Mouse (Mus musculus) hindbrain, embryonic 11.5 days (tissue): Measurements from ENCODE around the gene Efcab9. TPM values are rescaled to one million over a fixed set of nuclear protein-coding genes. Genes with fewer than 3 reads are reported as not detected.

Experiments
- ATAC-seq: fragments of 200-750 bp; cut with Nextera tagmentation; 2 replicates; pipeline ENCODE4 v1.8.0; 2017; ENCODE audit warnings: mild to moderate bottlenecking, moderate TSS enrichment, moderate library complexity; ENCODE audit not compliant: low FRiP score
- DNase-seq: peaks from one replicate; pipeline ENCODE4 v3.0.0-alpha.2; 2015; ENCODE audit warnings: low spot score
- H3K27ac ChIP-seq: fragments of 300-500 bp; sonication (generic); 2 replicates; pipeline ENCODE4 v1.5.1; 2014; ENCODE audit warnings: mild to moderate bottlenecking, low read depth, low read length
- H3K27me3 ChIP-seq: fragments of 300-500 bp; sonication (generic); 2 replicates; pipeline ENCODE4 v1.6.1; 2014; ENCODE audit warnings: mild to moderate bottlenecking, low read length, moderate library complexity, mixed read lengths; ENCODE audit not compliant: control insufficient read depth, insufficient read depth
- H3K36me3 ChIP-seq: fragments of 300-500 bp; sonication (generic); 2 replicates; pipeline ENCODE4 v1.6.1; 2014; ENCODE audit warnings: mild to moderate bottlenecking, low read length, moderate library complexity, mixed read lengths; ENCODE audit not compliant: control insufficient read depth, insufficient read depth
- H3K4me1 ChIP-seq: fragments of 300-500 bp; sonication (generic); replicated peaks from 2 replicates; pipeline ENCODE4 v1.6.1; 2014; ENCODE audit warnings: low read length, mixed read lengths; ENCODE audit not compliant: control insufficient read depth, insufficient read depth
- H3K4me2 ChIP-seq: fragments of 300-500 bp; sonication (generic); replicated peaks from 2 replicates; pipeline ENCODE4 v1.6.1; 2014; ENCODE audit warnings: mild to moderate bottlenecking, low read depth, low read length
- H3K4me3 ChIP-seq: fragments of 300-500 bp; sonication (generic); 2 replicates; pipeline ENCODE4 v1.5.1; 2014; ENCODE audit warnings: low read depth, low read length
- H3K9ac ChIP-seq: fragments of 300-500 bp; sonication (generic); 2 replicates; pipeline ENCODE4 v1.6.1; 2014; ENCODE audit warnings: low read depth, low read length
- H3K9me3 ChIP-seq: fragments of 300-500 bp; sonication (generic); 2 replicates; pipeline ENCODE4 v1.6.1; 2016; ENCODE audit warnings: low read length; ENCODE audit not compliant: control insufficient read depth
- WGBS: fragments of 180-500 bp; shearing (Covaris S2); extraction: QIAGEN DNeasy Blood & Tissue Kit; methylation state at CpG from one replicate; pipeline ENCODE4 v1.1.7; 2014; 5-methylcytosine and 5-hydroxymethylcytosine counted together
- polyA plus RNA-seq: library from polyadenylated mRNA; unstranded; fragments of >200 nt; fragmentation: Nextera tagmentation; extraction: Ambion mirVana; gene quantifications from 2 replicates; pipeline ENCODE4 v1.2.1, GENCODE M21; 2014

Gene Efcab9
- polyA plus RNA-seq, 1 experiment from 2014 or later: 0.28 TPM

GRCm38 (mm10) chr11:32560015-32560770, 28.3 kb upstream of the Efcab9 start:
- Histone ChIP-seq H3K36me3 (no peaks in the 10 kb centered on the region), H3K9ac (no peak overlapping the region), H3K4me1 (no peaks in the 10 kb centered on the region; the same call in 1 of the 2 replicates), H3K4me2 (no peak overlapping the region), H3K27ac (no peak overlapping the region), H3K27me3 (no peaks in the 10 kb centered on the region), H3K9me3 (no peaks in the 10 kb centered on the region), H3K4me3 (no peak overlapping the region)
- 76% methylated on average over 12 of the region's 12 CpGs for WGBS
- DNase-seq (no peak), ATAC-seq (no peak)

DNA sequence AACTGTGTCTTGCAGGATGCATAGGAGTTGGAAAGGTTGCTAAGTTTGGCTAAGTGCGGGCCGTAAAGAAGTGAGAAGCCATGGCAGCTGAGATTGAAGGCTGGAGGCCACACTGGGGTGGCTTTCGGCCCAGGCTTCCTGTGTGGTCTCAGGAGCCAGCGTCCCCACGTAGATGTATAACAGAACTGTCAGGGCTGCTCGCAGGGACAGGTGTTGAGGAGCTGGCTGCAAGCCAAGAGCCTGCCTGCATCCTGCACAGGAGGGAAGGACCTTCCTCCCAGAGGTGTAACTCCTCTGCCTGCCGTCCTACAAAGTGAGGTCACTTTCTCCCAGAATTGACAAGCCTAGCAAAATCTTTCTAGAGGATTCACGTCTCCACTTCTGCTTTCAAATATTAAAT, 26.8 kb upstream of the Efcab9 start:
- H3K4me2 ChIP-seq: no peak overlapping the region
- ATAC-seq (no peak), DNase-seq (no peak)
- no peak overlapping the region for H3K4me3 ChIP-seq
- H3K27me3 ChIP-seq: no peaks in the 10 kb centered on the region
- no peaks in the 10 kb centered on the region for H3K9me3 ChIP-seq
- H3K9ac ChIP-seq: no peak overlapping the region
- no peak overlapping the region for H3K27ac ChIP-seq
- no peaks in the 10 kb centered on the region; the same call in 1 of the 2 replicates for H3K4me1 ChIP-seq
- WGBS: 73% methylated on average over 8 of the region's 8 CpGs
- no peaks in the 10 kb centered on the region for H3K36me3 ChIP-seq

GRCm38 (mm10) chr11:32558026-32558425, 26.1 kb upstream of the Efcab9 start:
- Histone ChIP-seq H3K4me1 (no peaks in the 10 kb centered on the region), H3K27ac (no peak overlapping the region), H3K27me3 (no peaks in the 10 kb centered on the region), H3K4me3 (no peak overlapping the region), H3K9ac (no peak overlapping the region), H3K9me3 (no peaks in the 10 kb centered on the region), H3K4me2 (no peak overlapping the region), H3K36me3 (no peaks in the 10 kb centered on the region)
- DNase-seq (no peak), ATAC-seq (no peak)
- WGBS: 96% methylated on average over 4 of the region's 4 CpGs

GRCm38 (mm10) chr11:32556333-32556990, 24.6 kb upstream of the Efcab9 start:
- WGBS: 77% methylated on average over 10 of the region's 10 CpGs
- DNase-seq: no peak

DNA sequence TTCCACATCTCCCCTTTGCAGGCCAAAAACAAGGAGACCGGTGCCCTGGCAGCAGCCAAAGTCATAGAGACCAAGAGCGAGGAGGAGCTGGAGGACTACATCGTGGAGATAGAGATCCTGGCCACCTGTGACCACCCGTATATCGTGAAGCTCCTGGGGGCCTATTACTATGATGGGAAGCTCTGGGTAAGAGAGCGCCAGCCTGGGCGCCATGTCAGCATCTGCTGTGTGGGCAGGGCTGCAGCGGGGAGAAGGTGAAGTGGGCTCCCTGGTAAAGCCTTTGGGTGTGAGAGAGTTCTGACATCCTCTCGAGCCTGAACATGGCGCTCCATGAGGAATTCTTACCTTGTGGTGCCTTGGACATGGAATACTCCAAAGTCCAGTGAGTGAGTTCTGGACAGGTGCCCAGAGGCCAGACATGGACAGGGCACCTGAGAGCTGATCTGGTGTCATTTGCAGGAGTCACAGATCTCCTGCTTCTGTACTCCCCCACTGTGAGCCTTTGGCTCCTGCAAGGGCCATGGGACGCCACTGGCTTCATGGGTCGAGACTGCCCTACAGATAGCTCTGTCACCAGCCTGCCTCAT, 23.3 kb upstream of the Efcab9 start:
- 91% methylated on average over 12 of the region's 12 CpGs for WGBS
- Histone ChIP-seq H3K27me3 (no peaks in the 10 kb centered on the region), H3K9me3 (no peaks in the 10 kb centered on the region), H3K36me3 (no peaks in the 10 kb centered on the region), H3K27ac (no peak overlapping the region), H3K4me1 (peaks cover 5% of the 10 kb centered on the region), H3K9ac (no peak overlapping the region), H3K4me3 (no peak overlapping the region), H3K4me2 (no peak overlapping the region)
- no peak for DNase-seq
- ATAC-seq: no peak

More at GRCm38 (mm10) chr11:32556333-32556990, 24.6 kb upstream of the Efcab9 start:
- no peak for ATAC-seq
- H3K36me3 ChIP-seq: no peaks in the 10 kb centered on the region
- H3K9ac ChIP-seq: no peak overlapping the region
- H3K27ac ChIP-seq: no peak overlapping the region
- H3K4me3 ChIP-seq: no peak overlapping the region
- H3K27me3 ChIP-seq: no peaks in the 10 kb centered on the region
- peaks cover 3% of the 10 kb centered on the region for H3K4me1 ChIP-seq
- H3K4me2 ChIP-seq: no peak overlapping the region
- no peaks in the 10 kb centered on the region for H3K9me3 ChIP-seq

DNA sequence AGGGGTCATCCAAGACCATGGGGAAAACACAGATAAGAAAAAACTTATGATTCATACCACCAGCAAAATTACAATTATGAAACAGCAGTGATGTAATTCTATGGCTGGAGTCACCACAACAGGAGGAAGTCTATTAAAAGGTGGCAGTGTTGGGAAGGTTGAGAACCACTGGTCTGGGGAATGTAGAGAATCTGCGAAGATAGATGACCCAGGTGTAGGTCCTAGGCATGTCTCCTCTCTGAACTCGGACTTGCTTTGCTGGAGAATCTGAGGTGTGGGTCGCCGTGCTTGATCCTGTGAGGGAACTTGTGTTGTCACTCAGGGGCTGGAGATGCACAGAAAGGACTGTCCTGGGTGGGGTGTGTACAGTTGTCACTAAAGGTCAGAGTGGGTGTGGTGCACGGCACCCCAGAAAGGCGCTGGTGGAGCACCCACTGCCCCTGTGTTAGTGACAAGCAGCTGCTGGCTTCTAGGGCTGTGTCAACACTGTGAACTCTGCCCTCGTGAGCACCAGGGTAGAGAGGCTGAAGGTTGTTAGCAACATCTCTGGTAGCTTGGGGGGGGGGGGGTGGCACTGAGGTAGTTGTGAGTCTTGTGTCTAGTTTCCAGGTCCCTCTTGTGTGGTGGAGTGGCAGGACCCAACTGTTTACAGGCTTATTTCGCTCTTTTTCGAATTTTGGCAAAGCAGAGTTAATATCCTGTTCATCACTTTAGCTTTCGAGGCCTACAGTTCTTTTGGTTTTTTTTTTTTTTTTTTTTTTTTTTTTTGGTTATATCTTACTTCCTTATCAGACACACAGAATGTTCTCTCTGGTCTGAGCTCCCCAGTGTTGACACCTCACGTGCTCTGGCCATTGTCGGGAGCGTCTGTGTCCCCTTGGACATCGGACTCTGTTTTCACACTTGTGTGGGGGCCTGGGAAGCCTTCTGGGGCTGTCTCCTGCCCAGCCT, 22.5 kb upstream of the Efcab9 start:
- Histone ChIP-seq H3K36me3 (no peaks in the 10 kb centered on the region), H3K9ac (no peak overlapping the region), H3K9me3 (no peaks in the 10 kb centered on the region), H3K4me3 (no peak overlapping the region), H3K27ac (no peak overlapping the region), H3K4me2 (no peak overlapping the region), H3K27me3 (no peaks in the 10 kb centered on the region), H3K4me1 (peaks cover 5% of the 10 kb centered on the region)
- no peak for ATAC-seq
- no peak for DNase-seq
- 91% methylated on average over 14 of the region's 14 CpGs for WGBS

DNA sequence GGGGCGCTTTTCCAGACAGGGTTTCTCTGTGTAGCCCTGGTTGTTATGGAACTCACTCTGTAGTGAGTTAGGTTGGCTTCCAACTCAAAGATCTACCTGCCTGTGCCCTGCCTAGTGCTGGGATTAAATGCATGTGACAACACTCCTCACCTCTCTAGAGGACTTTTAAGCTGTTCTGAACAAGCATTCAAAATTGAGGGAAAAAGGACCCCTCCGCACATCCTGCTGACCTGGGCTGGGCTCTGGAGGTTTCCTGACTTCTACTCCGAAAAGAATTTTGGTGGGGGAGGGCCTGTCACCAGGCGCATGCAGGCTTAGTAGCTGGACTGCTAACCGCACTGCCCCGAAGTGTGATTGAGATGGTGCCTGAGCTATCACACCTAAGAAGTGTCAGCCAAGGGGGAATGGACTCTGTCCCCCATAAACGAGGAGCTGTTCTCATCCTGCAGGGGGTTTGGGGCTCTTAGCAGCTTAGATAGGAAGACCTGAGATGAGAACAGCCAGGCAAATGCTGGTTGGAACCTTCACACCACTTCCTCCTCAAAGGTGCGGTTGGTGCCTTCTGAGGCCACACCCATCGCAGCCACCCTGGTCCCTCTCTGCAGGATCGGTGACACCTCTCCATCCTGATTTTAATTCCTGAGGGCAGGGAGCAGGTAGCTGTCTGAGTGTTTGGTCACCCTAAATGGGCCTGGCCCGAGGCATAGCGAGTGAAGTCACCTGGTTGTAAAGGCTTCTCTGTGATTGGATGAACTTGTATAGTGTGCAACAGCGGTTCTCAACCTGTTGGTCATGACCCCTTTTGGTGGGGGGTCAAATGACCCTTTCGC, 21.6 kb upstream of the Efcab9 start:
- Histone ChIP-seq H3K4me2 (no peak overlapping the region), H3K27me3 (no peaks in the 10 kb centered on the region), H3K4me1 (peaks cover 5% of the 10 kb centered on the region), H3K36me3 (no peaks in the 10 kb centered on the region), H3K9me3 (no peaks in the 10 kb centered on the region), H3K9ac (no peak overlapping the region), H3K4me3 (no peak overlapping the region), H3K27ac (no peak overlapping the region)
- DNase-seq: no peak
- ATAC-seq: no peak
- 72% methylated on average over 14 of the region's 14 CpGs for WGBS
